Mouse (Mus musculus) subcutaneous adipose tissue, adult 2 months (tissue): ENCODE data around the gene Slc27a1. TPM values are rescaled to one million over a fixed set of nuclear protein-coding genes. Genes with fewer than 3 reads are reported as not detected.

Source experiments
- polyA plus RNA-seq: library from polyadenylated mRNA; depleted of rRNA; stranded (reverse); fragments of >200 nt; gene quantifications from 2 replicates; pipeline ENCODE4 v1.2.3, GENCODE M21; 2012; ENCODE audit warnings: low replicate concordance; rRNA removed

Gene Slc27a1
- 501 and 576 TPM in 2 replicates for polyA plus RNA-seq

DNA sequence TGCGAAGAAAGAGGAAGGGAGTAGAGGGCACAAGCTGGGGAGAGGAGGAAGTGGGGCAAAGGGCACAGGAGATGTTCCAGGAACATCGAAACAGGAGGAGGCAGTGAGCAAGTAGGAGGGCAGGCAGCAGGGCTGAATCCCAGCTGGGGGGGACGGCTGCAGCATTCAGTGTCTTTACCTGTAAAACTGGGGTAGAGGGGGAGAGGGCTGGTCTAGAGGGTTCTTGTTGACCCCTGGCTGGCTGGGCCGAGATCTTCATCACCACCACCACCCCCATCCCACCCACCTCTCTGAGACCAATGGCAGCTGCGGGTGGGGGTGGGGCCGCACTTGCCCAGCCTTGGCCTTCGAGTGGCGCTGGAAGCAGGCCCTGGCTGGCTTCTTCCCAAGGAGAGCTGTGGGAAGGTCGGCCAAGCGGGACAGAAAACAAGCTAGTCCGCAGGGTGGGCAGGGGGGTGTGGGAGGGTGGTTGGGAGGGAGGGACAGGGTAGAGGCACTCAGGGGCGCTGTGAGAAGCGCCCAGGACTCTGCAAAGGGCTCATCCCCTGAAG lies at the start of gene Slc27a1:
TSS of gene Slc27a1 (plus strand) at position 496 of the 551 bp plus-strand sequence.

DNA sequence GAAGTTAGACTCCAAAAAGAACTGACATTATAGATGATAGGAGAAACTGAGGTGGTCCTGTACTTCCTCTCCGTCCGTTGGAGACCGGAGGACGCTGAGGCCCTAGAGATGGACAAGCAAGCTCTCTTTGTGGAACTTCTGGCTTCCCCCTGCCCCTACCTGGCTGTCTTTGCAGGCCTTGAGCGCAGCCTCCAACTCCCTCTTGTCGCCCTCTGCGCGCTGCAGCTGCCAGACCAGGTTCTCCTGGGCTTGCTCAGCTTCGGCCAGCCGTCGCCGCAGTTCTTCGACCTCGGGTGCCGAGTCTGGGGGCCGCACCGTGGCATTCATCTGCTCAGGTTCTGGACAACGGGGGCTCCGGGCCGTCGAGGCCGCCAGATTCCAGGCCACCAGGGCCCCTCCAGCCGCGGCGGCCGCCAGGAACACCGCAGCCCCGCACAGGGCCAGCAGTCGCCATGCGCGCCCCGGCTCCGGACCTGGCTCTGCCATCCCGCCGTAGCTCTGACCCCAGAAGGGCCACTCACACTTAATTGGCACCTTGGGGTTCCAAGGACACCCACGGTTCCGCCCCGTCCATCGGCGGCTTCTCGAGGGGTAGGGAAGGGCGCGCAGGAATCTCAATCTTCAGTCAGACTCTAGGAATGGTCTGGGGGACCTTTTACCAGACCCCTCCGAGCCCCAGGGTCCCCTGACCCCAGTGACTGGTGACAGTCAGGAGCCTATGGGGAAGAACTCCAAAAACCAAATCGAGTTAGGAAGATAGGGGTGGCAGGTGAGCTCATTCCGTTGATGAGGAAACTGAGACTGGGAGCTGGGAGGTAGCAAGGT lies 43.2 kb upstream of the Slc27a1 start, which contains the start of gene Ccdc194:
TSS of gene Ccdc194 (minus strand) at position 486 of the 825 bp plus-strand sequence.

GRCm38 (mm10) chr8:71537028-71537867 lies 31.4 kb upstream of the Slc27a1 start, which contains the start of gene Bst2:
Bst2 (minus strand) TSS chr8:71537456.

GRCm38 (mm10) chr8:71542632-71543343 lies 25.9 kb upstream of the Slc27a1 start, which contains the start of gene Mvb12a:
Mvb12a (plus strand) TSS chr8:71542922.

GRCm38 (mm10) chr8:71558071-71558957 lies 10.4 kb upstream of the Slc27a1 start, which contains the start of gene Tmem221:
Tmem221 (minus strand) TSS chr8:71558871.

DNA sequence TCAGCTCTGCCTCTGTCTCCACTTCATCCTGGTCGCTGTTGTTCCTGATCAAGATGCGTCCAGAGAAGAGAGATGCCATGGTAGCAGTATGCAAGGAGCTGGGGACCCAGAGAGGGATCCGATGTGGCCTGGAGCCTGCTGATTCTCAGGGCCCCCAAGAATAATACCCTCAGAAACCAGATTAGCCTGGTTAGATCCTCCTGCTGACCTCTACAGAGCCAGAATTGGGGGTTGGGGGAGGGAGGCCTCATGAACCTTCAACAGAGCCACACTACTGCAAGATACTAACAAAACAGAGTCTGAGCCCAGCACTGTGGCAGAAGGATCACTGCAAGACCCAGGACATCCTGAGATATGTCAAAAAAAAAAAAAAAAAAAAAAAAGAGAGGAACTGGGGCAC lies 2.2 kb upstream of the Slc27a1 start, which contains the start of gene Nxnl1:
TSS of gene Nxnl1 (minus strand) at position 101 of the 400 bp plus-strand sequence.

DNA sequence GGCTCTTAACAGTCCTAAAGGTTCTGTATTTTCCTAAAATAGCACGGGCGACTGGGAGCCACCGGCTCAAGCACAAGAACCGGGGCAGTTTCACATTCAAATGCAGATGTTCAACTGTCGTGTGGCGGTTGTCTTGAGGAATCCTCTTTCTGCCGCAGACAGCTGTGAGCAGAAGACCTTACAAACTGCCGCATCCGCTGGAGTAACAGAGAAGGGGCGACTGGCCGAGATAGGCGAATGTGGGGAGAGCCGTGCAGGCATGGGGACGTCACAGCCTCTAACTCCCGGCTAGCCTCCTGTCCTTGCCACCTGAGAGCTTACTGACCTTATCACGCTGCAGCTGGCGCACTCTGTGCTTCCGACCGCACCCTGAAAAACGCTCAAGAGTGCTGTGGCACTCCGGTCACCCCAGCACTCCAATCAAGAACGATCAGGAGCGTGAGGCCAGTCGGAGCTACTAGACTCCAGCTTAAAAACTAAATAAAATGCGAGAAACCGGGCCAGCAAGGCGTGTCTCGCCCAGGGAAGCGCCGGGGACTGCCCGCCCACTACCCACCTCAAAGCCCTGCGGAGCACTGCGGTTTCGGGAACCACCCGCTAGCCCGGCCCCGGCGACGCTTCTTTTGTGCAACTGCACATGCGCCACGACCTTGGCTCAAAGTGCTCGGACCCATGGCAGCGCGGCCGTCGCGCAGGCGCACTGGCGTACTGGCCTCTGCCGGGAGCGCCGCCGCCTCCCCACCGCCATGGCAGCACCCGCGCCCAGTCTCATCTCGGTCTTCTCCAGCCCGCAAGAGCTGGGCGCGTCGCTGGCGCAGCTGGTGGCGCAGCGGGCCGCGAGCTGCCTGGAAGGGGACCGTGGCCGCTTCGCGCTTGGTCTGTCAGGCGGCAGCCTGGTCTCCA lies 23.0 kb downstream of the Slc27a1 start, which contains the start of gene Pgls:
TSS of gene Pgls (plus strand) at position 706 of the 903 bp plus-strand sequence.

GRCm38 (mm10) chr8:71597451-71597850 lies 28.8 kb downstream of the Slc27a1 start, which contains the start of gene Fam129c:
Fam129c (plus strand) TSS chr8:71597648.

DNA sequence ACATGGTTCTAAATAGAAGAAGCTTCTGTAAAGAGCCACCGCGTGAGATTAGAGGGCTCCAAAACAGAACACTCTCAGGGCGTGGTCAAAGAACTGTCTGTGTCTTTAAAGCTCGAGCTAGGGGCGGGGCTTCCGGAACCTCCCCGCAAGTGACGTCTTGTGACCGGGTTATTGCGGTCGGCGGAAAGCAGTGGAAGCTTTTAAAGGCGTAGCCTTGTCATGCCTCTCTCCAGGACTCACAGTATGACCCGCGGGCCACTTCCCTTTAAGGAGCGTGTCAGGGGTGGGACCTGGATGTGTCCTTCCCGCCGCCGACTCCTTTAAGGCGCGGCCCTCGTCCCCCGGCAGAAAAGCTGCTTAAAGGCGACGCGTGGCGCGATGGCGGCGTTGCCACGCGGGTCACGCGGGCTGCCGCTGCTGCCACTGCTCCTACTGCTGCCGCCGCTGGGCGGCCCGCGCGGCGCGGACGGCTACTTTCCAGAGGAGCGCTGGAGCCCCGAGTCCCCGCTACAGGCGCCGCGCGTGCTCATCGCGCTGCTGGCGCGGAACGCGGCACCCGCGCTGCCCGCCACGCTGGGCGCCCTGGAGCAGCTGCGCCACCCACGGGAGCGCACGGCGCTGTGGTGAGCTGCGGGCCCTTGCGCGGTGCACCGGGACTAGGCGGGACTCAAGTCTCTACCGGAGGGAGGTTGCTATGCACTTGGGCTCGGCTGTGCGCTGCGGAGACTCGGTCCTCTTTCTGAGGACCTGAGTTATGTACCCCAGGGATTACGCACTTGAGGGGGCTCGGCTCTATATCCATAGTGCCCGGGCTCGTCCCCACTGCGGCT lies 42.4 kb downstream of the Slc27a1 start, which contains the start of gene Colgalt1:
TSS of gene Colgalt1 (plus strand) at position 177 of the 830 bp plus-strand sequence.

Other genes starting within 250 kb of the Slc27a1 start
- gene Use1, start 202.0 kb upstream of the Slc27a1 start, polyA plus RNA-seq, result 105 and 142 TPM in 2 replicates
- 11.9 and 19.6 TPM in 2 replicates for gene Ocel1, start 197.6 kb upstream of the Slc27a1 start, polyA plus RNA-seq
- gene Nr2f6, start 186.9 kb upstream of the Slc27a1 start, polyA plus RNA-seq, result 68.1 and 206 TPM in 2 replicates
- gene Ushbp1, start 173.1 kb upstream of the Slc27a1 start, polyA plus RNA-seq, result 56.1 and 192 TPM in 2 replicates
- gene Babam1, start 172.0 kb upstream of the Slc27a1 start, polyA plus RNA-seq, result 106 and 146 TPM in 2 replicates
- gene Ankle1, start 162.9 kb upstream of the Slc27a1 start, polyA plus RNA-seq, result 0.79 and 10.8 TPM in 2 replicates
- gene Abhd8, start 105.2 kb upstream of the Slc27a1 start, polyA plus RNA-seq, result 14.1 and 59.1 TPM in 2 replicates
- 81.9 and 83.9 TPM in 2 replicates for gene Mrpl34, start 103.9 kb upstream of the Slc27a1 start, polyA plus RNA-seq
- 93.2 and 103 TPM in 2 replicates for gene Dda1, start 99.7 kb upstream of the Slc27a1 start, polyA plus RNA-seq
- gene Ano8, start 82.9 kb upstream of the Slc27a1 start, polyA plus RNA-seq, result 28.7 and 33.8 TPM in 2 replicates
- 22.1 and 42.5 TPM in 2 replicates for gene Gtpbp3, start 80.8 kb upstream of the Slc27a1 start, polyA plus RNA-seq
- gene Plvap, start 57.1 kb upstream of the Slc27a1 start, polyA plus RNA-seq, result 129 and 167 TPM in 2 replicates
- 0.40 and 0.95 TPM in 2 replicates for gene Ccdc194, start 43.2 kb upstream of the Slc27a1 start, polyA plus RNA-seq
- 275 and 658 TPM in 2 replicates for gene Bst2, start 31.4 kb upstream of the Slc27a1 start, polyA plus RNA-seq
- gene Mvb12a, start 26.0 kb upstream of the Slc27a1 start, polyA plus RNA-seq, result 76.0 and 183 TPM in 2 replicates
- 0.99 and 11.3 TPM in 2 replicates for gene Tmem221, start 10.0 kb upstream of the Slc27a1 start, polyA plus RNA-seq
- gene Nxnl1, start 2.3 kb upstream of the Slc27a1 start, polyA plus RNA-seq, result 0.68 and 2.1 TPM in 2 replicates
- gene Pgls, start 23.3 kb downstream of the Slc27a1 start, polyA plus RNA-seq, result 133 and 189 TPM in 2 replicates
- 5.0 and 6.6 TPM in 2 replicates for gene Fam129c, start 28.8 kb downstream of the Slc27a1 start, polyA plus RNA-seq
- 132 and 266 TPM in 2 replicates for gene Colgalt1, start 42.1 kb downstream of the Slc27a1 start, polyA plus RNA-seq
- gene Unc13a, start 102.9 kb downstream of the Slc27a1 start, polyA plus RNA-seq, result 1.6 and 2.8 TPM in 2 replicates
- gene Jak3, start 107.4 kb downstream of the Slc27a1 start, polyA plus RNA-seq, result 29.8 and 48.5 TPM in 2 replicates
- 18.3 and 29.4 TPM in 2 replicates for gene Insl3, start 120.3 kb downstream of the Slc27a1 start, polyA plus RNA-seq
- 14.0 and 18.7 TPM in 2 replicates for gene B3gnt3, start 132.9 kb downstream of the Slc27a1 start, polyA plus RNA-seq
- 2.7 and 10.3 TPM in 2 replicates for gene Fcho1, start 156.8 kb downstream of the Slc27a1 start, polyA plus RNA-seq